Mouse (Mus musculus) CD4-positive, CD25-positive, alpha-beta regulatory T cell, adult 9 weeks (primary cell): Measurements from ENCODE around the gene Bag2. TPM values are rescaled to one million over a fixed set of nuclear protein-coding genes. Genes with fewer than 3 reads are reported as not detected.

Source experiments
- polyA plus RNA-seq: library from polyadenylated mRNA; unstranded; fragments of 100-300 nt; shearing (Covaris generic); gene quantifications from one replicate; pipeline ENCODE4 v1.2.1, GENCODE M21; 2017

Gene Bag2
- polyA plus RNA-seq: 1.5 TPM

DNA sequence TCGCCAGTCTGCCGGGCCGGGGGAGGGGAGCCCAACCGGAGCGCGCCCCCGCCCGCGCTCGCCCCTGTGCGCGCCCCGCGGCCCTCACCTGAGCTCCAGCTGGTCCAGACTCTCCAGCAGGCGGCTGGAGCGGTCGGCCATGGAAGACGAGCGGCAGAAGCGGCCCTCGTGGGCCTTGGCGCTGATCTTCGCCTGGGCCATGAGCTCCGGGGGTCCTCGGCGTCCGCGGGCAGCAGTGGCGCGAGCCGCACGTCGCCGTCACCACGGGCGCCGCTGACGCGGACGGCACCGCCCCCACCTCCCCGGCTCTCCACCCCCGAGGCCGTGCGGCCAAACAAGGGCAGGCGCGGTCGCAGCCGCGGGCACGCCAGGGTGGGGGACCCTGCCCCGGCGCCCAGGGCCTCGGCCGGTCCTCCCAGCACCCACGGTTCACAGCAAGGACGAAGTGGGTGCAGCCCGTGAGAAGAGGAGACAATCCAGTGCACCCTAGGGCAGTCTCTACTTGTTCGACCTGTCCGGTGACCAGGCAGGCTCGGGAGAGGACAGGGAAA is at the start of gene Bag2:
TSS of gene Bag2 (minus strand) at position 305 of the 551 bp plus-strand sequence.

GRCm38 (mm10) chr1:33719733-33720225 is 37.8 kb downstream of the Bag2 start, which contains the start of gene Rab23:
TSS of gene Rab23 (plus strand) at chr1:33719887.

Other genes with a start within 250 kb of the Bag2 start
- 12.5 TPM for gene Prim2, start 88.0 kb downstream of the Bag2 start, polyA plus RNA-seq
- 6.9 TPM for gene Rab23, start 37.9 kb downstream of the Bag2 start, polyA plus RNA-seq
- gene Zfp451, start 56.8 kb upstream of the Bag2 start, polyA plus RNA-seq: 20.0 TPM
- 3.9 TPM for gene Bend6, start 150.0 kb upstream of the Bag2 start, polyA plus RNA-seq
- gene Dst, start 150.4 kb upstream of the Bag2 start, polyA plus RNA-seq: 24.1 TPM